Mouse (Mus musculus) megakaryocyte progenitor cell, adult 5-6 weeks (primary cell): Measurements from ENCODE around the gene Trim21. TPM values are rescaled to one million over a fixed set of nuclear protein-coding genes. Genes with fewer than 3 reads are reported as not detected.

Experiments
- ATAC-seq: replicated peaks from 2 replicates; pipeline ENCODE4 v1.8.0; 2016; ENCODE audit warnings: mild to moderate bottlenecking, moderate TSS enrichment, inconsistent platforms; ENCODE audit not compliant: poor library complexity
- total RNA-seq, 2 experiments: library from RNA; stranded (forward) in 1 of 2; stranded (reverse) in 1 of 2; fragments of 157-497, 149-512 nt in 1 of 2; fragments of 200-1000 nt in 1 of 2; gene quantifications; 2 replicates each; pipeline versions ENCODE4 v1.2.3 to v1.2.4; 2015 to 2017

Trim21 gene
- total RNA-seq, 2 experiments from 2014 or later, result 11.5 to 29.3 TPM

DNA sequence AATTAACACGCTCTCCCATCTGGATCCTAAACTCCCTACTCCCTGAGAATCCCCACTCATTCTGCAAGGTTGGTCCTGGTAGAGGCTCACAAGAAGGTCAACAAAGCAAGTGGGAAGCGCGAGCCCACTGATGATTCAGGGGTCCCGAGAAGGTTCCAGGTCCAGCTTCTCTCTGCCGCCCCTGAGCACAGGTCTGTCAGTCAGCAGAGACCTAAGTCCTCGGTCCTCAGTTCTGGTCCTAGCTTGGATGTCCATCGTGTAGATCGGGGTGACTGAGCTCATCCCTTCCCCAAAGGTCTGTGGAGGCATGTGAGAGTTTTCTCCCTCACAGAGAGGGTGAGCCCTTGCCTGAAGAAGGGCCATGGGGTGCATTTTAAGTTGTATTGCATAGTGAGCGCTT lies 57.2 kb downstream of the Trim21 start:
- no peak for ATAC-seq

Other genes starting within 250 kb of the Trim21 start
- 245 and 255 TPM in 2 replicates for gene Rrm1, start 123.8 kb downstream of the Trim21 start, total RNA-seq (2015)
- gene Rrm1, start 123.8 kb downstream of the Trim21 start, total RNA-seq (2017), result 673 and 874 TPM in 2 replicates
- gene Olfr543, start 83.8 kb downstream of the Trim21 start, total RNA-seq (2015), result not detected in 2 replicates
- gene Olfr543, start 83.8 kb downstream of the Trim21 start, total RNA-seq (2017), result not detected in 2 replicates
- not detected in 2 replicates for gene Olfr544, start 77.2 kb downstream of the Trim21 start, total RNA-seq (2015)
- gene Olfr544, start 77.2 kb downstream of the Trim21 start, total RNA-seq (2017), result not detected in 2 replicates
- gene Olfr545, start 65.9 kb downstream of the Trim21 start, total RNA-seq (2015), result not detected in 2 replicates
- gene Olfr545, start 65.9 kb downstream of the Trim21 start, total RNA-seq (2017), result not detected in 2 replicates
- gene Olfr547, start 30.7 kb downstream of the Trim21 start, total RNA-seq (2015), result not detected in 2 replicates
- gene Olfr547, start 30.7 kb downstream of the Trim21 start, total RNA-seq (2017), result not detected in 2 replicates
- not detected in 2 replicates for gene Olfr548-ps1, start 24.6 kb downstream of the Trim21 start, total RNA-seq (2015)
- gene Olfr548-ps1, start 24.6 kb downstream of the Trim21 start, total RNA-seq (2017), result not detected in 2 replicates
- not detected in 2 replicates for gene Olfr549, start 15.6 kb downstream of the Trim21 start, total RNA-seq (2015)
- not detected in 2 replicates for gene Olfr549, start 15.6 kb downstream of the Trim21 start, total RNA-seq (2017)
- 0.27 TPM in 1 of 2 replicates, not detected in the other for gene Olfr550, start 6.0 kb upstream of the Trim21 start, total RNA-seq (2015)
- gene Olfr550, start 6.0 kb upstream of the Trim21 start, total RNA-seq (2017), result not detected in 2 replicates
- gene Olfr551, start 26.4 kb upstream of the Trim21 start, total RNA-seq (2015), result not detected in 2 replicates
- not detected in 2 replicates for gene Olfr551, start 26.4 kb upstream of the Trim21 start, total RNA-seq (2017)
- 0.10 TPM in 1 of 2 replicates, not detected in the other for gene Olfr552, start 32.3 kb upstream of the Trim21 start, total RNA-seq (2015)
- not detected in 2 replicates for gene Olfr552, start 32.3 kb upstream of the Trim21 start, total RNA-seq (2017)
- gene Olfr553, start 52.7 kb upstream of the Trim21 start, total RNA-seq (2015), result not detected in 2 replicates
- gene Olfr553, start 52.7 kb upstream of the Trim21 start, total RNA-seq (2017), result not detected in 2 replicates
- gene Olfr554, start 72.9 kb upstream of the Trim21 start, total RNA-seq (2015), result not detected in 2 replicates
- gene Olfr554, start 72.9 kb upstream of the Trim21 start, total RNA-seq (2017), result not detected in 2 replicates
- not detected in 2 replicates for gene Olfr555, start 93.3 kb upstream of the Trim21 start, total RNA-seq (2015)
- gene Olfr555, start 93.3 kb upstream of the Trim21 start, total RNA-seq (2017), result not detected in 2 replicates
- not detected in 2 replicates for gene Olfr556, start 99.4 kb upstream of the Trim21 start, total RNA-seq (2015)
- gene Olfr556, start 99.4 kb upstream of the Trim21 start, total RNA-seq (2017), result not detected in 2 replicates
- 6.1 and 6.4 TPM in 2 replicates for gene Trim68, start 121.8 kb upstream of the Trim21 start, total RNA-seq (2015)
- 4.8 and 5.6 TPM in 2 replicates for gene Trim68, start 121.8 kb upstream of the Trim21 start, total RNA-seq (2017)
- gene Olfr557, start 130.4 kb upstream of the Trim21 start, total RNA-seq (2015), result not detected in 2 replicates
- gene Olfr557, start 130.4 kb upstream of the Trim21 start, total RNA-seq (2017), result 0.24 TPM in 1 of 2 replicates, not detected in the other
- not detected in 2 replicates for gene Olfr558, start 136.7 kb upstream of the Trim21 start, total RNA-seq (2015)
- gene Olfr558, start 136.7 kb upstream of the Trim21 start, total RNA-seq (2017), result not detected in 2 replicates
- not detected in 2 replicates for gene Olfr33, start 153.6 kb upstream of the Trim21 start, total RNA-seq (2015)
- not detected in 2 replicates for gene Olfr33, start 153.6 kb upstream of the Trim21 start, total RNA-seq (2017)
- gene Olfr559, start 162.0 kb upstream of the Trim21 start, total RNA-seq (2015), result not detected in 2 replicates
- not detected in 2 replicates for gene Olfr559, start 162.0 kb upstream of the Trim21 start, total RNA-seq (2017)
- not detected in 2 replicates for gene Olfr560, start 193.9 kb upstream of the Trim21 start, total RNA-seq (2015)
- gene Olfr560, start 193.9 kb upstream of the Trim21 start, total RNA-seq (2017), result not detected in 2 replicates
- not detected in 2 replicates for gene Olfr78, start 194.0 kb upstream of the Trim21 start, total RNA-seq (2015)
- not detected in 2 replicates for gene Olfr78, start 194.0 kb upstream of the Trim21 start, total RNA-seq (2017)
- gene Olfr561, start 205.7 kb upstream of the Trim21 start, total RNA-seq (2015), result not detected in 2 replicates
- not detected in 2 replicates for gene Olfr561, start 205.7 kb upstream of the Trim21 start, total RNA-seq (2017)
- gene Olfr564, start 238.0 kb upstream of the Trim21 start, total RNA-seq (2015), result not detected in 2 replicates
- not detected in 2 replicates for gene Olfr564, start 238.0 kb upstream of the Trim21 start, total RNA-seq (2017)